In the genomic region with DNA sequence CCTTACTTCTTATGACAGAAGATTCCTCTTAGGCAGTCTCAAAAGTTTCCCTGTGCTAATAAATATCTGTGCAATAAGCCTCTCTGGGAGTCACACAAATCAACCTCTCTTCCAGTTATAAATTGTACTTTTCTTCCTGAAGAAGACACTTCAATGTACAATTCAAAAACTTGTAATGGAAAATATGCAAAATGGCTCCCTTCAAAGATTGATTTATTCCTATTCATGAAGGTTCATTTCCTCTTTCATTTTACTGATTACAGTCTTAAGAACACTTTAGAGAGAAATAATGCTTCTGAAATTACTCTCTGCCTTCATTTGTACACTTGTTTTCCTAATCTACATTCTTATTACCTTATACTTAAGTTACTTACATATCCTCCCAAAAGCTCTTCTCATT, we compare ENCODE assay signal across 37 mouse cellular contexts. TPM values are rescaled to one million over a fixed set of nuclear protein-coding genes. Genes with fewer than 3 reads are reported as not detected.
"Had no signal": no experiment of that assay in that cellular context is flagged by ENCODE, and none has a peak within 500 bp of the region (broad histone marks: within the 10 kb centered on the region; RNA-seq: fewer than 3 reads in every experiment).

No protein-coding gene starts in this region.

- DNase-seq: left cerebral cortex, postnatal 4 days; liver; liver, embryonic 13.5 days; liver, postnatal 0 days; lung, adult 18-20 months; lung, adult 2 months; lung, embryonic 14.5 days; lung, postnatal 10 days; lung, postnatal 14 days; lung, postnatal 36 days; lung, postnatal 4 days; midbrain, embryonic 14.5 days had no signal

- H3K9ac ChIP-seq: limb, embryonic 12.5 days; limb, embryonic 13.5 days; limb, embryonic 15.5 days; liver, embryonic 12.5 days; liver, embryonic 13.5 days; liver, embryonic 14.5 days; liver, embryonic 15.5 days; liver, postnatal 0 days; lung, embryonic 14.5 days; lung, embryonic 15.5 days; midbrain, embryonic 12.5 days; midbrain, embryonic 13.5 days; midbrain, embryonic 15.5 days had no signal

- ATAC-seq: liver, embryonic 12.5 days; liver, postnatal 0 days; lung, postnatal 0 days; midbrain, embryonic 13.5 days; midbrain, embryonic 15.5 days; midbrain, embryonic 16.5 days had no signal

- H3K36me3 ChIP-seq: limb, embryonic 10.5 days; limb, embryonic 12.5 days; limb, embryonic 13.5 days; limb, embryonic 15.5 days; liver, embryonic 12.5 days; liver, embryonic 13.5 days; liver, embryonic 15.5 days; lung, embryonic 15.5 days; midbrain, embryonic 10.5 days; midbrain, embryonic 12.5 days; midbrain, embryonic 13.5 days; midbrain, embryonic 15.5 days had no signal

- H3K9me3 ChIP-seq: limb, embryonic 10.5 days; limb, embryonic 12.5 days; limb, embryonic 13.5 days; limb, embryonic 15.5 days; liver, embryonic 12.5 days; liver, embryonic 13.5 days; liver, embryonic 15.5 days; lung, embryonic 15.5 days; megakaryocyte, embryonic 14.5 days; midbrain, embryonic 10.5 days; midbrain, embryonic 12.5 days; midbrain, embryonic 13.5 days; midbrain, embryonic 15.5 days had no signal

- H3K4me1 ChIP-seq: limb, embryonic 10.5 days; limb, embryonic 12.5 days; limb, embryonic 13.5 days; limb, embryonic 15.5 days; liver, embryonic 12.5 days; liver, embryonic 13.5 days; liver, embryonic 15.5 days; lung, embryonic 15.5 days; megakaryocyte, embryonic 14.5 days; midbrain, embryonic 10.5 days; midbrain, embryonic 12.5 days; midbrain, embryonic 13.5 days; midbrain, embryonic 15.5 days had no signal

- H3K4me2 ChIP-seq: limb, embryonic 12.5 days; limb, embryonic 13.5 days; limb, embryonic 15.5 days; liver, embryonic 11.5 days; liver, embryonic 12.5 days; liver, embryonic 13.5 days; liver, embryonic 15.5 days; lung, embryonic 14.5 days; lung, embryonic 15.5 days; midbrain, embryonic 11.5 days; midbrain, embryonic 12.5 days; midbrain, embryonic 13.5 days; midbrain, embryonic 15.5 days had no signal

- H3K4me3 ChIP-seq: limb, embryonic 10.5 days; limb, embryonic 12.5 days; limb, embryonic 13.5 days; limb, embryonic 15.5 days; liver, embryonic 12.5 days; liver, embryonic 13.5 days; liver, embryonic 15.5 days; lung, embryonic 15.5 days; megakaryocyte, embryonic 14.5 days; midbrain, embryonic 10.5 days; midbrain, embryonic 12.5 days; midbrain, embryonic 13.5 days; midbrain, embryonic 15.5 days; myocyte had no signal

- H3K27me3 ChIP-seq: limb, embryonic 13.5 days; limb, embryonic 15.5 days; liver, embryonic 12.5 days; liver, embryonic 13.5 days; liver, embryonic 15.5 days; lung, embryonic 15.5 days; megakaryocyte, embryonic 14.5 days; midbrain, embryonic 12.5 days; midbrain, embryonic 13.5 days; midbrain, embryonic 15.5 days had no signal

- H3K27ac ChIP-seq: limb, embryonic 10.5 days; limb, embryonic 12.5 days; limb, embryonic 13.5 days; limb, embryonic 15.5 days; liver, embryonic 12.5 days; liver, embryonic 13.5 days; liver, embryonic 14.5 days; liver, embryonic 15.5 days; lung, embryonic 15.5 days; macrophage; midbrain, embryonic 10.5 days; midbrain, embryonic 12.5 days; midbrain, embryonic 13.5 days; midbrain, embryonic 15.5 days had no signal

RNA-seq across cellular contexts. Expression of a gene that starts 4.0 kb away (rescaled TPM):
- total RNA-seq: left cerebral cortex, adult 8-10 months; left cerebral cortex, postnatal 10 days; left cerebral cortex, postnatal 14 days; left cerebral cortex, postnatal 36 days; left cerebral cortex, postnatal 4 days had no signal
- polyA plus RNA-seq: limb, embryonic 11.5 days; limb, embryonic 12.5 days; lung, embryonic 14.5 days; midbrain, embryonic 10.5 days; midbrain, embryonic 11.5 days; midbrain, embryonic 12.5 days; midbrain, embryonic 13.5 days; midbrain, embryonic 14.5 days; midbrain, embryonic 16.5 days; midbrain, postnatal 0 days; myocyte had no signal
